Mouse (Mus musculus) cerebellum, postnatal 4 days (tissue): Measurements from ENCODE around the gene Olfr633.
"Not testable (repeated sequence)": the region's sequence is repeated elsewhere in the genome, so short reads cannot be mapped to it uniquely, and the experiment has no call there.

Experiments used
- DNase-seq, 2 experiments: peaks; one replicate each; pipeline ENCODE4 v3.0.0; 2022; ENCODE audit warnings: low spot score in 2 of 2, mixed read lengths in 1 of 2

Gene Olfr633

GRCm38 (mm10) chr7:103944137-103944536 lies at the start of gene Olfr633:
TSS of gene Olfr633 (plus strand) at chr7:103944437.
- no peak for DNase-seq

- no peak for DNase-seq
Observed at GRCm38 (mm10) chr7:103903187-103903586, 41.0 kb upstream of the Olfr633 start, which contains the start of gene Olfr65. TSS of gene Olfr65 (plus strand) at chr7:103903487.

GRCm38 (mm10) chr7:103910047-103910446 lies 34.2 kb upstream of the Olfr633 start:
- no peak for DNase-seq

GRCm38 (mm10) chr7:103912969-103913511 lies 31.2 kb upstream of the Olfr633 start:
- no peak for DNase-seq

GRCm38 (mm10) chr7:103915338-103915737 lies 28.9 kb upstream of the Olfr633 start:
- DNase-seq = no peak

- DNase-seq = no peak
Observed at GRCm38 (mm10) chr7:103928525-103928924, 15.7 kb upstream of the Olfr633 start, which contains the start of gene Olfr631. TSS of gene Olfr631 (plus strand) at chr7:103928825.

GRCm38 (mm10) chr7:103934264-103934663 lies 10.0 kb upstream of the Olfr633 start, which contains the start of gene Olfr632:
TSS of gene Olfr632 (plus strand) at chr7:103934347.
- DNase-seq = no peak

- no peak for DNase-seq
Observed at GRCm38 (mm10) chr7:103942730-103943129, 1.5 kb upstream of the Olfr633 start.

GRCm38 (mm10) chr7:103966873-103967272 lies 22.6 kb downstream of the Olfr633 start:
- not testable (repeated sequence) for DNase-seq

GRCm38 (mm10) chr7:103970852-103971251 lies 26.6 kb downstream of the Olfr633 start, which contains the start of gene Olfr635:
TSS of gene Olfr635 (plus strand) at chr7:103971152.
- no peak for DNase-seq

GRCm38 (mm10) chr7:103971782-103972181 lies 27.5 kb downstream of the Olfr633 start:
- no peak for DNase-seq

GRCm38 (mm10) chr7:103998446-103998845 lies 54.2 kb downstream of the Olfr633 start, which contains the start of gene Olfr638:
TSS of gene Olfr638 (plus strand) at chr7:103998746.
- no peak for DNase-seq
